Mouse (Mus musculus) cerebellum, postnatal 36 days (tissue): ENCODE measurements around the gene Gpr63.
"Not testable (repeated sequence)": the region's sequence is repeated elsewhere in the genome, so short reads cannot be mapped to it uniquely, and the experiment has no call there.

Experiments
- DNase-seq, 2 experiments: peaks; one replicate each; pipeline ENCODE4 v3.0.0; 2021 to 2022; ENCODE audit warnings: mixed read lengths in 2 of 2

Gpr63 gene

DNA sequence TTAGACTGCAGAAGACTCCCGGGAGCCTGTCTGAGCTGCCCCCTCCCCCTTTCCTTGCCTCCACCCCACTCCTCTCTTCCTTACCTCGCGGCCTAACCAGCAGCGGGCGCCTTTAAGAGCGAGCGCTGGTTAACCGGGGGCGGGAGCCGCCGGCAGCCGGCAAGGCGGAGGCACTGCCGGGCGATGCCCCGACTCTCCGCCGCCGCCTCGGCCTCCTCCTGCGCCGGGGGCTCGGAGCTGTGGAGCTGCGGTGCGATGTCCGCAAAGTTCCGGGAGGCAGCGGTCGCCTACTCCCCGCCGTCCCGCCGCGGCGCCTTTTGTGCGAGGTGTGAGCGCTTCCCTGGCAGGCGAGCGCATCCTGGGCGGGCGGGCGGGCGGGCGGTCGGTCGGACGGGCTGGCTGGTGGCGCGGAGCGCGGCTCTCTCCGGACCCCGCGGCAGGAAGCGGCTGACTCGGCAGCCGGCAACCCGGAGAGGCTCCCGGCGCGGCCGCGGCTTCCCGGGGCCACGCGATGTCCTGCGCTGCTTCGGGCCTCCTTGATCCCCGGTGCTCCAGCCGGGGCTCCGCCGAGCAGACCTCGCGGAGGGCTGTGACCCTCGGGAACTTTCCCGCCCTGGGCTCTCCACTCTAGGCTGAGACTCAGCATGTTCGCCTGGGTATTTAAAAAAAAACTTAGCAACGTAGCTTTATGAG is at the start of gene Gpr63:
Gene Gpr63, plus strand, starts transcription at position 109 of the 693 bp plus-strand sequence.
- DNase-seq: peak; percentile 70 to 76

- no peak for DNase-seq
Measured at GRCm38 (mm10) chr4:24920006-24920577, 46.1 kb upstream of the Gpr63 start.

DNA sequence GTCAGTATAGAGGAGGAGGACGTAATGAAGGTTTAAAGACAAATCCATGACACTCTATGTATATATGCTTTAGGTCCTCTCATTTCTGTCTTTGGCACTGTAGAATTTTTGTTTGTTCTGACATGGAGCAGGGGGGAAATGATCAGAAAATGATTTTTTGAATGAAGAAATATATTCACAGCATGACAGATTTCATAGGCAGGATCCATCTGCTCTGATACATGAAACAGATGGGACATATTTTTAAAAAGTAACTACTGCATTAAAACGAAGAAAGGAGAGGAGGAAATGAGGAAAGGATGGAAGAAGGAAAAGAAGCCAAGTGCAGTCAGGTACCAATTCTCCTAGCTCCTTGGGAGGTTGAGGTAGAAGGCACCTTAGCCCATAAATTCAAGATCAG is 41.5 kb upstream of the Gpr63 start:
- DNase-seq: no peak

- no peak for DNase-seq
Measured at GRCm38 (mm10) chr4:24928260-24928780, 37.9 kb upstream of the Gpr63 start.

GRCm38 (mm10) chr4:24928926-24929325 is 37.3 kb upstream of the Gpr63 start:
- no peak for DNase-seq

DNA sequence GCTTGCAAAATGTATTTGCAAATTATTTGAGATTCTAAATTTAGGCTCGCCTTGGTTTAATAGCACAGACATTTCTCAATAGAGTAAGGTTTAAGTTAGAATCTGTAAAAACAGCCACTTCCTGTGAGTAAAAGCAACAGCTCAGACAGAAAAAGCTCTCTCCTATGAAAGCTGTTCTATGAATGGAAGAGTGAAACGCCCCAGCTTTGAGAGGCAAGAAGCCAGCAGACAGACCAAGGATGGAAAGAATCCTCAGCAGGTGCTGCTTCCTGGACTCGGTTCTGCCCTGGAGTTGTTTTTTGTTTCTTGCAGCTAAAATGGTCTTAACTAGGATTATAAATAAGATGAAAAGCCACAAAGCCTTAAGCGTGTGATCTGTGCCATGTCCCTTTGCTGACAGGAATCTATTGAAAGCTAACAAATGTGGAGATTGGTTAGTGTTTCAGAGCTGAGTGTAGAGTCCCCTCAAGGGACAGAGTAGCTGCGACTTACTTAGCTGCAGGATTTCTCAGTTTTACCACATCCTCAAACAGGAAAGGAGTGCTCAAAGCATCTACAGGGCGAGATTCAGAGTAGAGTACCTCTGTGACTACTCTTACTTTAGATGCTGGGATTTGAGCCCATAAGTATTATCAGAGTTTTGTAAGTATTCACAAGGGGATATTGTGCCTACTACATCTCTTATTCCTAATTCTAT is 23.3 kb upstream of the Gpr63 start:
- no peak for DNase-seq

DNA sequence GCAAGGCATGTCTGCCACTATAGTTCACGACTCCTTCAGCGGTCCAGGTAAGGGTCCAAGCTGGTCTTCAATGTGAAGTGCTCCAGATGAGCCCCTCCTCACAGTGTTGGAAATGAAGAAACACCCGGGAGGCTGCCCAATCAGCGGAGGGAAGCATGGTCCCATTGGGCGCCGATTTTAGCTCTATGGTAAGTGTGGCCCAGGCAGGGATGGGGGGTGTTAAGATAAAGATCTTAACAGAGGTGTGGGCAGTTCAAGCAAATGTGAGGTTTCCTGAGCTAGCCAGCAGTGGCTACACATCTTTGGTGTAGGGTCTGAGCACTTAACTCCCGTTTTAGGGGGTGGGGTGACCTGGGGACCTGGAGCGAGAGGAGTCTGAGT is 299 bp upstream of the Gpr63 start:
- no peak for DNase-seq

GRCm38 (mm10) chr4:24967251-24967650 is 1.0 kb downstream of the Gpr63 start:
- peak in 1 of 2 experiments; percentile 12 for DNase-seq

- no peak for DNase-seq
Measured at GRCm38 (mm10) chr4:24978589-24978988, 12.4 kb downstream of the Gpr63 start.

GRCm38 (mm10) chr4:24985612-24986011 is 19.4 kb downstream of the Gpr63 start:
- no peak for DNase-seq

DNA sequence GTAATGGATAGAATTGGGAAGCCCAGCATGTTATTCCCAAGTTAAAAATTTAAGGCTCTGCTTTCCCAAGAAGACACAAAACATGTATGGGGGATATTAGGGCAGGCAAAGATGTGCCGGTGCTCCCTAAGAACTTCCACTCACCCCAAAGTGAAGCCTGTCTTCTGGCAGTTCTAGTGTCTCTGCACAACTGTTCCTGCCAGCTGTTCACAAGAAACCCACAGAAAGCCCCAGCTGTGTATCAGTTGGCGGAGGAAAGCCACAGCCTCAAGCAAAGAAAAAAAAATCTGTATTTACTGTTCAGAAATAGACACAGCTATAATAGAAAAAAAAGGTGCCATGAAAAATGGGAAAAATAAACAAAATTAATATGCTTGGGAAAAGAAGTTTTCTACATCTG is 25.3 kb downstream of the Gpr63 start:
- DNase-seq: no peak

DNA sequence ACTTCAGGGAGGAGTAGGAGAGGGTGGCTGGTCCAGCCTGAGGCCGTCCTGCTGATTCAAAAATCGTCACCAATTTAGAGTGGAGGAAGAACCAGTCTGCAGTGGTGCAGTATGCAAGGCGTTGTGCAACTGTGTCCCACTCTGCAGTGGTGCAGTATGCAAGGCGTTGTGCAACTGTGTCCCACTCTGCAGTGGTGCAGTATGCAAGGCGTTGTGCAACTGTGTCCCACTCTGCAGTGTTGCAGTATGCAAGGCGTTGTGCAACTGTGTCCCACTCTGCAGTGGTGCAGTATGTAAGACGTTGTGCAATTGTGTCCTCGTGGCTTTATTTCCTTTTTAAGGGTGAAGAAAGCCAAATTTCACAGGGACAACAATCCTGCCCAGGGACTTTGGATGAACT is 43.1 kb downstream of the Gpr63 start:
- not testable (repeated sequence) for DNase-seq

GRCm38 (mm10) chr4:25011780-25012179 is 45.6 kb downstream of the Gpr63 start:
- DNase-seq: peak; percentile 39 to 40

DNA sequence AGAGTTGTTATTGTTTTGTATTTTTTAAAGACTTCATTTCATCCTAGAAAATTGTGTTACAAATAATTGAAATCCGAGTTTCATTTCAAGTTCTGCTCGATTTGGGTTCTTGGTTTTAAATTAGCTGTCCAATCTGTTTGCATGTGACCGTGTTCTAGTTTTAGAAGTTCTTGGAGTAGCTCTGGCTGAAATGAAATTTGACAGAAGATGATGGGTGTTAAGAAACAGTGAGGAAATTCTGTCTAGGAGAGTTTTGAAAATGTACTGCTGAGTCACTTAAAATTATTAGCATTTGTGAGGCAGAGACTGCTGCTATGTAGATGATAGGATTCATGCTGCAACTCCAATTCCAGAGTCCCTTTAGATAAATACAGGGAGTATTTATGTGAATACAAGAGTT is 46.5 kb downstream of the Gpr63 start:
- no peak for DNase-seq

- DNase-seq: no peak
Measured at GRCm38 (mm10) chr4:25015017-25015655, 48.9 kb downstream of the Gpr63 start.

- DNase-seq: no peak
Measured at GRCm38 (mm10) chr4:25028252-25028651, 62.0 kb downstream of the Gpr63 start.

DNA sequence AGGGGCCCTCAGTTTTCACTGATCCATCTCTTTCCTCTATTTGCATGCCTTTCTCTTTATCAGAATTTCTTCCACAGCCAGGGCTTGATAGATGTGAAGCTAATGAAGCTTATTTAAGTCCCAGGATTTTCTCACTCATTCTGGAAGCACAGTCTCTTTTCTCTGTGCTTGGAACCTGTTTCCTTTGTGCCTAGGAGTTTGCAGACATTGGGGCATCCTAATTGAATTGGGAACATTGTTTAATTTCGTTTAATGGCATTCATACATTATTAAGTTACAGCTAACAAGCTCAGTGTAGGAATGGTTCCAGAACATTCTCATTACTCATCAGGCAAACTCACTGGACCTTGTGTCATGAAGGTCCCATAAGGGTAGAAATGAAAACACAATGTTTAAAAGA is 62.5 kb downstream of the Gpr63 start:
- no peak for DNase-seq

GRCm38 (mm10) chr4:25029875-25030274 is 63.7 kb downstream of the Gpr63 start:
- no peak for DNase-seq

GRCm38 (mm10) chr4:25035158-25035791 is 69.1 kb downstream of the Gpr63 start:
- no peak for DNase-seq

DNA sequence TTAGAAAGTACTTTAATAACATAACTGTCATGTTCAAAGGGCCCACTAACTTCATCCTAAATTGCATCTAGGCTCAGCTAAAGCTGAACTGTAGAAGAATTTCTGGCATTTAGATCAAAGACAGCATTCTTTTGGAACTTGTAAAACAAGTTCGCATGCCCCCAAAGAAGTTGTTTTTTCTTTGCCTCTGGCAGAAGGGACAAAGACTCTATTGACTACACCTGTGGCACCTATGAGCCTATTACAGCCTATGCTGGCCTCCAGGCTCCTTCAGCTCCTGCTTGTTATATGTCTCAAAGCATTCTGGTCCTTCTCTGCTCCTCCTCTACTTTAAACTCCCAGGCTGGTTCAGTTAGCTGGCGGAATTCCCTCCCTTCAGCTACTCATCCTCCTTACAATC is 69.6 kb downstream of the Gpr63 start:
- no peak for DNase-seq

GRCm38 (mm10) chr4:25037260-25037659 is 71.1 kb downstream of the Gpr63 start:
- no peak for DNase-seq

DNA sequence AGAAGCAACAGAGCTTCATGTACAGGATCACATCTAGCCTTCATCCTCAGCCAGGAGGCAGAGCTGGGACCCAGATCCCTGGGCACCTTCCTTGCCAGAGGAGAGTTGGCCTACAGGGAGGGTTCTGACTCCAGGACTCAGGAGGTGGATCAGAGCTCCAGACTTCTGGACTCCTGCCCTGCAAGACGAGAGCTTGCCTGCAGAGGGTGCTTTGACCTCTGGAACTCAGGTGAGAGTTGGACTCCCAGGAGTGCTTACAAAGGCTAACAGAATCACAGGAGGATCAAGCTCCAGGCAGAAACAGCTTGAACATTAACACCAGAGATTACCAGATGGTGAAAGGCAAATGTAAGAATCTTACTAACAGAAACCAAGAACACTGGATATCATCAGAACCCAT is 89.3 kb downstream of the Gpr63 start:
- not testable (repeated sequence) for DNase-seq
